Mouse (Mus musculus) stomach, embryonic 16.5 days (tissue): ENCODE data around the gene Peli1. TPM values are rescaled to one million over a fixed set of nuclear protein-coding genes. Genes with fewer than 3 reads are reported as not detected.

Source experiments
- ATAC-seq: fragments of 200-750 bp; cut with Nextera tagmentation; 2 replicates; pipeline ENCODE4 v1.8.0; 2017; ENCODE audit warnings: moderate number of reproducible peaks, moderate TSS enrichment; ENCODE audit not compliant: insufficient read depth, low FRiP score
- H3K27ac ChIP-seq: fragments of 300-500 bp; sonication (generic); 2 replicates; pipeline ENCODE4 v1.5.1; 2014; ENCODE audit warnings: low read length
- H3K27me3 ChIP-seq: fragments of 300-500 bp; sonication (generic); 2 replicates; pipeline ENCODE4 v1.6.1; 2014; ENCODE audit warnings: low read length, control low read depth, mixed read lengths; ENCODE audit not compliant: control insufficient read depth, insufficient read depth
- H3K36me3 ChIP-seq: fragments of 300-500 bp; sonication (generic); 2 replicates; pipeline ENCODE4 v1.6.1; 2014; ENCODE audit warnings: low read length; ENCODE audit not compliant: control insufficient read depth, insufficient read depth
- H3K4me1 ChIP-seq: fragments of 300-500 bp; sonication (generic); 2 replicates; pipeline ENCODE4 v1.6.1; 2014; ENCODE audit warnings: low read length, control low read depth, mixed read lengths; ENCODE audit not compliant: control insufficient read depth, insufficient read depth
- H3K4me2 ChIP-seq: fragments of 300-500 bp; sonication (generic); 2 replicates; pipeline ENCODE4 v1.6.1; 2014; ENCODE audit warnings: low read depth, low read length, mixed read lengths
- H3K4me3 ChIP-seq: fragments of 300-500 bp; sonication (generic); replicated peaks from 2 replicates; pipeline ENCODE4 v1.5.1; 2014; ENCODE audit warnings: mild to moderate bottlenecking, low read length
- H3K9ac ChIP-seq: fragments of 300-500 bp; sonication (generic); 2 replicates; pipeline ENCODE4 v1.6.1; 2014; ENCODE audit warnings: low read length
- H3K9me3 ChIP-seq: fragments of 300-500 bp; sonication (generic); replicated peaks from 2 replicates; pipeline ENCODE4 v1.6.1; 2016; ENCODE audit warnings: low read length, control low read depth; ENCODE audit not compliant: control insufficient read depth
- WGBS: fragments of 180-500 bp; shearing (Covaris S2); extraction: QIAGEN DNeasy Blood & Tissue Kit; methylation state at CpG from one replicate; pipeline ENCODE4 v1.1.7; 2014; 5-methylcytosine and 5-hydroxymethylcytosine counted together
- polyA plus RNA-seq: library from polyadenylated mRNA; unstranded; fragments of >200 nt; fragmentation: Nextera tagmentation; extraction: Ambion mirVana; gene quantifications from 2 replicates; pipeline ENCODE4 v1.2.1, GENCODE M21; 2015

The Peli1 gene
- polyA plus RNA-seq, 1 experiment from 2014 or later: 24.3 TPM

DNA sequence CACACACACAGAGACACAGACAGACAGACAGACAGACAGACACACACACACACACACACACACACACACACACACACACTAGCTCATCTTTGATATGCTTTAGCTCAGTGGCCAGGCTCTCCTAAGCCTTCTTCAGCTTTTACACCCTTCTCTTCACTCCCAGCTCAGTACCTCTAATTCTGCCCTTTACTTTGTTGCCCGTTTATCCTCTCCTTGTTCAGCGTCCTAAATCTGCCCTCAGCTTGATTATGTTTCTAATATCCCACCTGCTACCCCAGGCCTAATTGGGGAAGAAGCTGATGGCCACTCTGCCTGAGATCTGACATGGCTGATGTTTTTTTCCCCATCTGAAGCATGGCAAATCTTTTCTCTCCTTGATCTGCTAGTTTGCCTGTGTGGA lies 2.7 kb upstream of the Peli1 start:
- ATAC-seq: no peak
- Histone ChIP-seq H3K4me2 (no peak overlapping the region), H3K4me1 (peaks cover 1% of the 10 kb centered on the region), H3K4me3 (no peak overlapping the region), H3K9ac (no peak overlapping the region), H3K27me3 (no peaks in the 10 kb centered on the region), H3K27ac (no peak overlapping the region), H3K36me3 (no peaks in the 10 kb centered on the region), H3K9me3 (no peaks in the 10 kb centered on the region)
- 55% methylated on average over 2 of the region's 2 CpGs for WGBS

DNA sequence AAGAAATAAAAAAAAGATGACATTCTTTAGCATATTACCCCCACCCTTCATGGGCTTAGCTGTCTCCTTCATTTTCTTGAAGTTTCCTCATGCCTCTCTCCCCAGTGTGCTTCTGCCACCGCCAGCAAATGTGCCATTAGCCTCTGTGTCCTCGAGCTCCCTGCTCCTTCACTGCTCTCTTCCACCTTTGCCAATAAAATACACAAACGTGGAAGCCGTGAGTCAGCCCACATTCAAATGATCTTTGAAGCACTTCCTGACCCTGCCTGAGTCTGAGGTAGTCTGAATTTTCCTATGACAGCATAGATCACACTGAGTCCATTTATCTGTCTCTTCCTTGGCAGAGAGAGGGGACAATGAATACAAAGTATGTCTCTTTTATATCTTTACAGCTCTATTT lies 1.5 kb upstream of the Peli1 start:
- Histone ChIP-seq H3K27ac (no peak overlapping the region), H3K9ac (no peak overlapping the region), H3K4me2 (no peak overlapping the region), H3K4me3 (no peak overlapping the region), H3K36me3 (no peaks in the 10 kb centered on the region), H3K9me3 (no peaks in the 10 kb centered on the region), H3K4me1 (peaks cover 7% of the 10 kb centered on the region), H3K27me3 (no peaks in the 10 kb centered on the region)
- 37% methylated on average over 4 of the region's 4 CpGs for whole genome bisulfite sequencing
- ATAC-seq: no peak

DNA sequence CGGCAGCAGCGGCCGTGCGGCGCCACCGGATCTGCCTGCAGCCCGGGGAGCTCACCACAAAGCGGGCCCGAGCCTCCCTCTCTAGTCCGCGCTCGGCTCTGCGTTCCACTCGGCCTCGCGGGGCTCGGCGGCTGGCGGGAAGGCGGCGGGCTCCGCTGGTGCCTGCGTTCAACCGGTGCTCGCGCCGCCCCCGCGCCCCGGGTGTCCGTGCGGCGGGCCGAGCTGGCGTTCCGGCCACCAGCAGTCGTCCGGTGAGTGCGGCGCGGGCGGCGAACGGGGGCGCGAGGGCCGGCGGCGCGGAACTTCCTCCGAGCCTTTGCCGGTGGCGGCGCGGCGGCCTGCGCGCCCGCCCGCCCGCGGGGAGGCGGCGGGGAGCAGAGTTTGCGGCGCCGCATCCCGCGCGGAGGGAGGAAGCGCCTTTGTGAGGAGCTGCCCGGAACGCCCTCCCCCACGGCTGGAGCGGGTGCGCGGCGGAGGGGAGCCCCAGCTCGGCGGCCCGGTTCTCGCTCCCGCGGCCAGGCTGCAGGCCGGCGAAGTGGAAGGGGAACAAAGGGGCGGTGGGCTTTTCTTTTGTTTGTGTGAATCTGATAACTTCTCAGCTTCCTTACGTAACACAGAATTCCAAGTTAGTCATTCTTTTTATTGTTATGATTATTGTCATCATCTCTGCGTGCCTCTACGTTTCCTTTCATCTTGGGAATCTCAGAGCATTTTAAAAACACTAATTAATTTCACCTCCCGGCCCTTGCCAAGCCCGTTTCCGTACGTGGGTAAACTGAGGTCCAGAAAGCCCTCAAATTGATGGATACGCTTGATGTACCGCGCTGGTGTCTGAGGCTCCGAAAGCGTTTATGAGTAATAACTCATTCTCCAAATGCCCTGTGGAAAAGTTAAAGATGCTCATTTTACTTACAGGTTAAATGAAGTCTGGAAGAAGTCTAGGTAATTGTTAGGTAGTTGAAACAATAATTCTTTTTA lies 626 bp downstream of the Peli1 start:
- peak; percentile 57 for ATAC-seq
- H3K27ac ChIP-seq: peak overlapping the region; percentile 99
- under 1% methylated on average over 88 of the region's 99 CpGs for WGBS
- peak overlapping the region; percentile 98 for H3K9ac ChIP-seq
- no peaks in the 10 kb centered on the region for H3K9me3 ChIP-seq
- peak overlapping the region; percentile 90 for H3K4me3 ChIP-seq
- H3K36me3 ChIP-seq: no peaks in the 10 kb centered on the region
- no peaks in the 10 kb centered on the region for H3K27me3 ChIP-seq
- peaks cover 10% of the 10 kb centered on the region for H3K4me1 ChIP-seq
- H3K4me2 ChIP-seq: peak overlapping the region; percentile 56

DNA sequence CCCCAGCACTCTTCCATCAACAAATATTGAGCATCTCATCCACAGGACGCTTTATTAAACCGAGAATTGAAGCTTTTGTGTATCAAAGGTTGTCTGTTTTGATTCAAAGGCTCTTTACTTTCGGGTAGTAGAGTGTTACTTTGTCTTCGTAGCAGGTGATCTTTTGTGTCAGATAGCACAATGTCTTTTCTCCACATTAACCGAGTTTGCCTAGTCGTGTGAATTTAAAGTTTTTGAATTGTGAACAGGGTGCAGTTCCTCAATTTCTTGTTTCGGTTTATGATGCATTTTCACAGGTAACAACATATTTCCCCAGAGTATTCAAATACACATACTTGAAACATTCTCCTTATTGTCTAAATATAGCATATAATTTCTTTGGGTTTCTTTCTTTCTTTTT lies 1.5 kb downstream of the Peli1 start:
- Histone ChIP-seq H3K4me1 (peaks cover 10% of the 10 kb centered on the region), H3K27ac (no peak overlapping the region), H3K9ac (peak overlapping the region; percentile 51), H3K4me3 (peak overlapping the region; percentile 90), H3K36me3 (no peaks in the 10 kb centered on the region), H3K9me3 (no peaks in the 10 kb centered on the region), H3K4me2 (peak overlapping the region; percentile 56), H3K27me3 (no peaks in the 10 kb centered on the region)
- WGBS: 11% methylated on average over 7 of the region's 7 CpGs
- no peak for ATAC-seq

- ATAC-seq: no peak
- H3K4me1 ChIP-seq: peaks cover 10% of the 10 kb centered on the region
- H3K27ac ChIP-seq: no peak overlapping the region
- WGBS: 43% methylated on average over 3 of the region's 3 CpGs
- H3K9me3 ChIP-seq: no peaks in the 10 kb centered on the region
- peak overlapping the region; percentile 46; the same call in 1 of the 2 replicates for H3K9ac ChIP-seq
- no peaks in the 10 kb centered on the region for H3K36me3 ChIP-seq
- H3K27me3 ChIP-seq: no peaks in the 10 kb centered on the region
- peak overlapping the region; percentile 44 for H3K4me2 ChIP-seq
- no peak overlapping the region; the same call in 1 of the 2 replicates for H3K4me3 ChIP-seq
Measured at GRCm38 (mm10) chr11:21093081-21093815, 2.2 kb downstream of the Peli1 start.

DNA sequence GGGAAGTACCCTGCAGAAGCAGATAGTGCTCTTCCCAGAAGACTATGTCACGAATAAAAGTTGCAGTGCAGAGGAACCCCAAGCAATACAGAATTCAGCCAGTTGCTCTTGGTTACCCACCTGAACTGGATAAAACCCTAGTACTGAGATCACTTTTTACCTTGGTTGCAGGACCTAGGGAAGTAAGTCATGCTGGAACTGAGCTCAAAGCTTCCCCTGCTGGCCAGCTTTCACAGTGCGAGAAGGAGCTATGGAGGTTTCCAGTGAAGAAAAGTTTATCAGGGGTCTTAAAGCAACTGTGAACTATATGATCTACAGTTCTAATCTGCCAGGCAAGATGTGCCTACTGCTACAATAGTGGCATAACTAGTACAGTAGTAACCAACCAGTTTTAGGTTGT lies 5.5 kb downstream of the Peli1 start:
- Histone ChIP-seq H3K27ac (no peak overlapping the region), H3K27me3 (no peaks in the 10 kb centered on the region), H3K9ac (no peak overlapping the region), H3K4me1 (peaks cover 10% of the 10 kb centered on the region), H3K4me2 (no peak overlapping the region), H3K9me3 (no peaks in the 10 kb centered on the region), H3K4me3 (no peak overlapping the region), H3K36me3 (no peaks in the 10 kb centered on the region)
- WGBS: 93% methylated on average over 2 of the region's 2 CpGs
- ATAC-seq: no peak

- no peak for ATAC-seq
- WGBS: 80% methylated on average over 2 of the region's 2 CpGs
- Histone ChIP-seq H3K4me1 (peaks cover 7% of the 10 kb centered on the region), H3K9ac (no peak overlapping the region), H3K27me3 (no peaks in the 10 kb centered on the region), H3K27ac (no peak overlapping the region), H3K9me3 (no peaks in the 10 kb centered on the region), H3K36me3 (no peaks in the 10 kb centered on the region), H3K4me3 (no peak overlapping the region), H3K4me2 (no peak overlapping the region)
Measured at GRCm38 (mm10) chr11:21098457-21098856, 7.4 kb downstream of the Peli1 start.

- Histone ChIP-seq H3K27ac (no peak overlapping the region), H3K4me3 (no peak overlapping the region), H3K9ac (no peak overlapping the region), H3K9me3 (no peaks in the 10 kb centered on the region), H3K36me3 (no peaks in the 10 kb centered on the region), H3K4me1 (no peaks in the 10 kb centered on the region), H3K4me2 (no peak overlapping the region), H3K27me3 (no peaks in the 10 kb centered on the region)
- WGBS: 98% methylated on average over 1 of the region's 1 CpGs
- no peak for ATAC-seq
Measured at GRCm38 (mm10) chr11:21100704-21101103, 9.6 kb downstream of the Peli1 start.

DNA sequence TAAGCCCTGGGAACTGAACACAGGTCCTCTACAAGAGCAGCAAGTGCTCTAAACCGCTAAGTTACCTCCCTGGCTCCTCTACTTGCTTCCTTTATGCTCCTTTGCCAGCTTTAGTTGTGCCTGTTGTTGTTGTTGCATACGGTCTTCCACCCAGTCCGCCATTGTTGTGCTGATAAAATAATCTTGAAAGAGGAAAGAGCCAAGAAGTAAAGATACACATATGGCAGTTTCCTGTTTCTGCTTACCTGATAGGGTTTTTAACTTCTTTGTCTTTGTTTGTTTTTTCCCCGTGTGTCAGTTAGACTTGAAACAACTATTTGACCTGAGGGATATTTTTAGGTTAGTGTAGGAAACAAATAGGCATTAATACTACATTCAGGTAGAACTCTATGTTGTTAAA lies 10.2 kb downstream of the Peli1 start:
- Histone ChIP-seq H3K4me3 (no peak overlapping the region), H3K27me3 (no peaks in the 10 kb centered on the region), H3K9ac (no peak overlapping the region), H3K27ac (no peak overlapping the region), H3K36me3 (no peaks in the 10 kb centered on the region), H3K4me2 (no peak overlapping the region), H3K4me1 (no peaks in the 10 kb centered on the region), H3K9me3 (no peaks in the 10 kb centered on the region)
- 77% methylated on average over 4 of the region's 4 CpGs for WGBS
- no peak for ATAC-seq
